Mouse (Mus musculus): ENCODE results near the gene Ankrd63.

GRCm38 (mm10) chr2:118702883-118703761 is 641 bp downstream of the Ankrd63 start:
- TF ChIP-seq POLR2A (IDR thresholded peaks at IDR 0.05; ENCODE audit: extremely low read depth, insufficient read depth, low read length) (no peak), CTCF (IDR thresholded peaks at IDR 0.05; ENCODE audit: extremely low read depth, insufficient read depth, low read length) (no peak)
